10 mouse cellular contexts compared by ENCODE assay signal in genomic region chr17:56032831-56033230, GRCm38 (mm10). TPM values are rescaled to one million over a fixed set of nuclear protein-coding genes. Genes with fewer than 3 reads are reported as not detected.
DNase-seq lines count a peak whose midpoint lies in the region; ATAC-seq and TF ChIP-seq lines count a peak whose summit lies in the region.
"Had no signal": no experiment of that assay in that cellular context is flagged by ENCODE, and none has a peak within 500 bp of the region (broad histone marks: within the 10 kb centered on the region; RNA-seq: fewer than 3 reads in every experiment).

No protein-coding gene starts in this region.

- peak overlapping the region; percentile 49; the same call in 1 of the 2 replicates for H3K9ac ChIP-seq in hindbrain, embryonic 13.5 days
- H3K9ac ChIP-seq in hindbrain, embryonic 12.5 days = no peak overlapping the region
- H3K9ac ChIP-seq: forebrain, embryonic 15.5 days had no signal

- no peak for ATAC-seq in hindbrain, embryonic 13.5 days (ENCODE audit: low FRiP score)
- ATAC-seq in hindbrain, embryonic 12.5 days (ENCODE audit: low FRiP score) = no peak
- peak; percentile 19; the same call in 1 of the 2 replicates for ATAC-seq in common myeloid progenitor, adult 5-6 weeks (replicated peaks; ENCODE audit: low read depth, poor library complexity, severe bottlenecking)
- ATAC-seq: forebrain, embryonic 15.5 days; hindbrain, postnatal 0 days had no signal

- peak; percentile 58 for DNase-seq in naive thymus-derived CD4-positive, alpha-beta T cell, adult 2 months (ENCODE audit: low read depth)
- no peak for DNase-seq in testis, postnatal 14 days (ENCODE audit: low spot score)
- no peak for DNase-seq in right cerebral cortex, postnatal 25 days
- DNase-seq in adrenal gland, adult 2 months = no peak

- H3K79me2 ChIP-seq in C2C12 (ENCODE audit: control insufficient read depth, insufficient read depth) = peaks cover 86% of the 10 kb centered on the region

- H3K36me3 ChIP-seq in hindbrain, embryonic 13.5 days = peaks cover 56% of the 10 kb centered on the region
- H3K36me3 ChIP-seq in hindbrain, embryonic 12.5 days = peaks cover 36% of the 10 kb centered on the region
- H3K36me3 ChIP-seq in C2C12 (ENCODE audit: control insufficient read depth, insufficient read depth) = peaks cover 34% of the 10 kb centered on the region

- no peak for TF ChIP-seq CTCF in C2C12 (IDR thresholded peaks at IDR 0.05; ENCODE audit: control insufficient read depth, insufficient read depth, insufficient read length)

- no peak overlapping the region for H3K4me3 ChIP-seq in hindbrain, embryonic 13.5 days
- H3K4me3 ChIP-seq in hindbrain, embryonic 12.5 days = no peak overlapping the region
- H3K4me3 ChIP-seq in C2C12 (ENCODE audit: insufficient read depth, poor library complexity, severe bottlenecking) = no peak overlapping the region
- H3K4me3 ChIP-seq: forebrain, embryonic 15.5 days had no signal

- H3K79me3 ChIP-seq in C2C12 (ENCODE audit: low read depth) = peaks cover 75% of the 10 kb centered on the region

- WGBS in hindbrain, embryonic 13.5 days = 76% methylated on average over 7 of the region's 7 CpGs
- 77% methylated on average over 7 of the region's 7 CpGs for WGBS in hindbrain, embryonic 12.5 days

- peak overlapping the region; percentile 40 for H3ac ChIP-seq in C2C12 (ENCODE audit: control insufficient read depth, insufficient read length, low read depth)

- H3K27me3 ChIP-seq in hindbrain, embryonic 13.5 days = no peaks in the 10 kb centered on the region
- H3K27me3 ChIP-seq in hindbrain, embryonic 12.5 days = no peaks in the 10 kb centered on the region
- H3K27me3 ChIP-seq in C2C12 (ENCODE audit: control insufficient read depth, insufficient read depth, insufficient read length) = no peaks in the 10 kb centered on the region
- H3K27me3 ChIP-seq: forebrain, embryonic 15.5 days had no signal

- H3K4me1 ChIP-seq in hindbrain, embryonic 13.5 days (replicated peaks) = peaks cover 60% of the 10 kb centered on the region
- H3K4me1 ChIP-seq in hindbrain, embryonic 12.5 days = peaks cover 24% of the 10 kb centered on the region

- H3K9me3 ChIP-seq in hindbrain, embryonic 13.5 days = no peaks in the 10 kb centered on the region
- no peaks in the 10 kb centered on the region for H3K9me3 ChIP-seq in hindbrain, embryonic 12.5 days (replicated peaks)
- H3K9me3 ChIP-seq: forebrain, embryonic 15.5 days had no signal

- H3K27ac ChIP-seq in hindbrain, embryonic 13.5 days = no peak overlapping the region
- H3K27ac ChIP-seq in hindbrain, embryonic 12.5 days = no peak overlapping the region
- H3K27ac ChIP-seq: forebrain, embryonic 15.5 days; hindbrain, postnatal 0 days had no signal

- H3K4me2 ChIP-seq in hindbrain, embryonic 13.5 days = no peak overlapping the region
- no peak overlapping the region for H3K4me2 ChIP-seq in hindbrain, embryonic 12.5 days (replicated peaks)
- H3K4me2 ChIP-seq: forebrain, embryonic 15.5 days had no signal

TF ChIP-seq in C2C12, 6 proteins besides CTCF, POLR2A, EP300 and RAD21:
- TF ChIP-seq USF1 (IDR thresholded peaks at IDR 0.05; ENCODE audit: low read depth) (no peak), MYOG (IDR thresholded peaks at IDR 0.05; ENCODE audit: control insufficient read depth, extremely low read depth, insufficient read length) (no peak), CEBPB (IDR thresholded peaks at IDR 0.05; ENCODE audit: low read depth) (no peak), MAX (IDR thresholded peaks at IDR 0.05) (no peak), MYOD1 (IDR thresholded peaks at IDR 0.05; ENCODE audit: control insufficient read depth, insufficient read length, low read depth) (no peak), FOSL1 (IDR thresholded peaks at IDR 0.05; ENCODE audit: insufficient read depth, low read length, poor library complexity, severe bottlenecking) (no peak)

RNA-seq across cellular contexts. Expression of gene Sh3gl1, which starts 3.6 kb away (rescaled TPM):
- 116 and 118 TPM in 2 replicates for polyA plus RNA-seq in hindbrain, embryonic 13.5 days (2015; fragmentation: Nextera tagmentation; extraction: Ambion mirVana)
- polyA plus RNA-seq in hindbrain, embryonic 12.5 days (2016; fragmentation: Nextera tagmentation; extraction: Ambion mirVana) = 141 and 144 TPM in 2 replicates
- 83.9 TPM for polyA plus RNA-seq in C2C12 (2012; fragmentation: generic; extraction: Trizol)
- 27.9 and 30.1 TPM in 2 replicates for total RNA-seq in common myeloid progenitor, adult 5-6 weeks (2017)
- 10 to 100 TPM; 41.3 to 44.0 TPM for total RNA-seq in adrenal gland, adult 2 months (2021)
- polyA plus RNA-seq in adrenal gland, adult 2 months (2012; rRNA removed) = 66.4 and 70.6 TPM in 2 replicates

RNA-seq across cellular contexts. Expression of gene Chaf1a, which starts 7.4 kb away (rescaled TPM):
- 6.1 and 6.9 TPM in 2 replicates for polyA plus RNA-seq in hindbrain, embryonic 13.5 days (2015; fragmentation: Nextera tagmentation; extraction: Ambion mirVana)
- 26.8 and 30.2 TPM in 2 replicates for polyA plus RNA-seq in hindbrain, embryonic 12.5 days (2016; fragmentation: Nextera tagmentation; extraction: Ambion mirVana)
- 39.9 TPM for polyA plus RNA-seq in C2C12 (2012; fragmentation: generic; extraction: Trizol)
- 33.6 and 35.6 TPM in 2 replicates for total RNA-seq in common myeloid progenitor, adult 5-6 weeks (2017)
- total RNA-seq in adrenal gland, adult 2 months (2021) = 1 to 10 TPM; 1.6 to 2.5 TPM
- polyA plus RNA-seq in adrenal gland, adult 2 months (2012; rRNA removed) = 1.5 and 2.0 TPM in 2 replicates

RNA-seq across cellular contexts. Expression of gene Mpnd, which starts 27.3 kb away (rescaled TPM):
- polyA plus RNA-seq in hindbrain, embryonic 13.5 days (2015; fragmentation: Nextera tagmentation; extraction: Ambion mirVana) = 159 and 163 TPM in 2 replicates
- 196 and 209 TPM in 2 replicates for polyA plus RNA-seq in hindbrain, embryonic 12.5 days (2016; fragmentation: Nextera tagmentation; extraction: Ambion mirVana)
- 55.4 TPM for polyA plus RNA-seq in C2C12 (2012; fragmentation: generic; extraction: Trizol)
- 33.4 and 70.7 TPM in 2 replicates for total RNA-seq in common myeloid progenitor, adult 5-6 weeks (2017)
- total RNA-seq in adrenal gland, adult 2 months (2021) = 10 to 100 TPM; 87.3 to 90.5 TPM
- polyA plus RNA-seq in adrenal gland, adult 2 months (2012; rRNA removed) = 179 and 197 TPM in 2 replicates

RNA-seq across cellular contexts. Expression of gene Stap2, which starts 27.4 kb away (rescaled TPM):
- polyA plus RNA-seq in hindbrain, embryonic 13.5 days (2015; fragmentation: Nextera tagmentation; extraction: Ambion mirVana) = 5.7 and 5.8 TPM in 2 replicates
- 6.5 and 6.6 TPM in 2 replicates for polyA plus RNA-seq in hindbrain, embryonic 12.5 days (2016; fragmentation: Nextera tagmentation; extraction: Ambion mirVana)
- 0.48 TPM for polyA plus RNA-seq in C2C12 (2012; fragmentation: generic; extraction: Trizol)
- 0.53 TPM in 1 of 2 replicates, not detected in the other for total RNA-seq in common myeloid progenitor, adult 5-6 weeks (2017)
- 1 to 10 TPM; 5.6 TPM for total RNA-seq in adrenal gland, adult 2 months (2021)
- 5.2 and 8.4 TPM in 2 replicates for polyA plus RNA-seq in adrenal gland, adult 2 months (2012; rRNA removed)

RNA-seq across cellular contexts. Expression of gene Ubxn6, which starts 42.0 kb away (rescaled TPM):
- 77.2 and 86.0 TPM in 2 replicates for polyA plus RNA-seq in hindbrain, embryonic 13.5 days (2015; fragmentation: Nextera tagmentation; extraction: Ambion mirVana)
- polyA plus RNA-seq in hindbrain, embryonic 12.5 days (2016; fragmentation: Nextera tagmentation; extraction: Ambion mirVana) = 62.4 and 64.5 TPM in 2 replicates
- 40.4 TPM for polyA plus RNA-seq in C2C12 (2012; fragmentation: generic; extraction: Trizol)
- total RNA-seq in common myeloid progenitor, adult 5-6 weeks (2017) = 20.0 and 28.2 TPM in 2 replicates
- total RNA-seq in adrenal gland, adult 2 months (2021) = 10 to 100 TPM; 83.2 to 83.8 TPM
- polyA plus RNA-seq in adrenal gland, adult 2 months (2012; rRNA removed) = 67.8 and 91.2 TPM in 2 replicates
